15 mouse cellular contexts compared by ENCODE assay signal in genomic region chr6:121454549-121455494, GRCm38 (mm10). TPM values are rescaled to one million over a fixed set of nuclear protein-coding genes. Genes with fewer than 3 reads are reported as not detected.
DNase-seq lines count a peak whose midpoint lies in the region; ATAC-seq and TF ChIP-seq lines count a peak whose summit lies in the region.
"Had no signal": no experiment of that assay in that cellular context is flagged by ENCODE, and none has a peak within 500 bp of the region (broad histone marks: within the 10 kb centered on the region; RNA-seq: fewer than 3 reads in every experiment).

No protein-coding gene starts in this region.

- no peak overlapping the region for H3K4me2 ChIP-seq in forebrain, embryonic 12.5 days
- no peak overlapping the region for H3K4me2 ChIP-seq in hindbrain, embryonic 15.5 days
- H3K4me2 ChIP-seq in neural tube, embryonic 14.5 days (ENCODE audit: low read depth, low read length): no peak overlapping the region
- H3K4me2 ChIP-seq: liver, embryonic 11.5 days had no signal

- no peak overlapping the region for H3K9ac ChIP-seq in forebrain, embryonic 12.5 days
- H3K9ac ChIP-seq in hindbrain, embryonic 15.5 days: peak overlapping the region; percentile 11; the same call in 1 of the 2 replicates
- no peak overlapping the region for H3K9ac ChIP-seq in neural tube, embryonic 14.5 days (replicated peaks; ENCODE audit: low read depth, low read length)

- peaks cover 25% of the 10 kb centered on the region for H3K4me1 ChIP-seq in forebrain, embryonic 12.5 days
- H3K4me1 ChIP-seq in hindbrain, embryonic 15.5 days (replicated peaks): peaks cover 60% of the 10 kb centered on the region
- H3K4me1 ChIP-seq in neural tube, embryonic 14.5 days (ENCODE audit: control insufficient read depth, insufficient read depth, low read length): peaks cover 40% of the 10 kb centered on the region
- no peaks in the 10 kb centered on the region for H3K4me1 ChIP-seq in heart, embryonic 10.5 days

- H3K27ac ChIP-seq in left cerebral cortex, adult 2 months: peak overlapping the region; percentile 28; the same call in 1 of the 2 replicates
- no peak overlapping the region for H3K27ac ChIP-seq in forebrain, embryonic 12.5 days
- peak overlapping the region; percentile 80 for H3K27ac ChIP-seq in hindbrain, embryonic 15.5 days (replicated peaks)
- H3K27ac ChIP-seq in neural tube, embryonic 14.5 days (ENCODE audit: low read depth, low read length): peak overlapping the region; percentile 76
- H3K27ac ChIP-seq in heart, embryonic 10.5 days: no peak overlapping the region

- no peaks in the 10 kb centered on the region for H3K9me3 ChIP-seq in forebrain, embryonic 12.5 days
- no peaks in the 10 kb centered on the region for H3K9me3 ChIP-seq in hindbrain, embryonic 15.5 days
- H3K9me3 ChIP-seq in neural tube, embryonic 14.5 days (ENCODE audit: control insufficient read depth, low read length): no peaks in the 10 kb centered on the region
- no peaks in the 10 kb centered on the region for H3K9me3 ChIP-seq in heart, embryonic 10.5 days

- DNase-seq in left cerebral cortex, adult 2 months (ENCODE audit: extremely low spot score in 1 of 2, low spot score in 2 of 2): no peak
- DNase-seq in left cerebral cortex, postnatal 10 days (ENCODE audit: extremely low spot score in 1 of 2, low spot score in 2 of 2): no peak
- no peak for DNase-seq in natural killer cell, adult 2 months (ENCODE audit: low spot score in 2 of 2)
- no peak for DNase-seq in heart, embryonic 10.5 days (ENCODE audit: low spot score)
- DNase-seq: adrenal gland, adult 2 months; gastrocnemius, postnatal 36 days; kidney, adult 8-10 months; lung, postnatal 10 days; retina, postnatal 1 day; thymus, postnatal 36 days had no signal

- TF ChIP-seq CTCF in left cerebral cortex, adult 2 months (IDR thresholded peaks at IDR 0.05): no peak

- H3K27me3 ChIP-seq in forebrain, embryonic 12.5 days: 0 out of 2 replicates have a peak, but pooled peaks cover 8% of the 10 kb centered on the region
- no peaks in the 10 kb centered on the region for H3K27me3 ChIP-seq in hindbrain, embryonic 15.5 days
- no peaks in the 10 kb centered on the region for H3K27me3 ChIP-seq in neural tube, embryonic 14.5 days (ENCODE audit: control insufficient read depth, insufficient read depth, low read length)
- H3K27me3 ChIP-seq in heart, embryonic 10.5 days (ENCODE audit: insufficient read depth, poor library complexity, severe bottlenecking): peaks cover 53% of the 10 kb centered on the region

- intact Hi-C loops in left cerebral cortex, adult 2 months (cut with DNase I): no loop called here
- intact Hi-C loops in left cerebral cortex, postnatal 10 days (cut with DNase I): no loop called here

- no peaks in the 10 kb centered on the region for H3K36me3 ChIP-seq in forebrain, embryonic 12.5 days (replicated peaks)
- no peaks in the 10 kb centered on the region for H3K36me3 ChIP-seq in hindbrain, embryonic 15.5 days
- H3K36me3 ChIP-seq in neural tube, embryonic 14.5 days (ENCODE audit: control insufficient read depth, insufficient read depth, low read length): no peaks in the 10 kb centered on the region
- H3K36me3 ChIP-seq in heart, embryonic 10.5 days: no peaks in the 10 kb centered on the region

- H3K4me3 ChIP-seq in left cerebral cortex, adult 2 months: no peak overlapping the region
- no peak overlapping the region for H3K4me3 ChIP-seq in forebrain, embryonic 12.5 days (replicated peaks)
- H3K4me3 ChIP-seq in hindbrain, embryonic 15.5 days: no peak overlapping the region
- no peak overlapping the region for H3K4me3 ChIP-seq in neural tube, embryonic 14.5 days (ENCODE audit: low read depth, low read length)
- H3K4me3 ChIP-seq in heart, embryonic 10.5 days: no peak overlapping the region

- WGBS in forebrain, embryonic 12.5 days: 48% methylated on average over 12 of the region's 12 CpGs
- WGBS in hindbrain, embryonic 15.5 days: 33% methylated on average over 12 of the region's 12 CpGs
- WGBS in neural tube, embryonic 14.5 days: 35% methylated on average over 12 of the region's 12 CpGs
- 69% methylated on average over 12 of the region's 12 CpGs for WGBS in heart, embryonic 10.5 days

- ATAC-seq in forebrain, embryonic 12.5 days (ENCODE audit: low FRiP score): peak; percentile 24; the same call in 1 of the 2 replicates
- ATAC-seq in hindbrain, embryonic 15.5 days (ENCODE audit: low FRiP score, low read depth): peak; percentile 52
- ATAC-seq in neural tube, embryonic 14.5 days (ENCODE audit: low read depth): peak; percentile 61
- ATAC-seq: CD4-positive, CD25-positive, alpha-beta regulatory T cell, adult 4 months had no signal

RNA-seq across cellular contexts. Expression of gene Iqsec3, which starts 18.7 kb away (rescaled TPM):
- 100 to 1,000 TPM; 116 to 121 TPM for total RNA-seq in left cerebral cortex, adult 2 months (2021)
- 10 to 100 TPM; 47.8 to 49.0 TPM for total RNA-seq in left cerebral cortex, postnatal 10 days (2021)
- polyA plus RNA-seq in forebrain, embryonic 12.5 days (2016; fragmentation: Nextera tagmentation; extraction: Ambion mirVana): 2.4 TPM in 2 replicates
- polyA plus RNA-seq in hindbrain, embryonic 15.5 days (2015; fragmentation: Nextera tagmentation; extraction: Ambion mirVana): 13.5 and 15.4 TPM in 2 replicates
- 20.0 and 22.8 TPM in 2 replicates for polyA plus RNA-seq in neural tube, embryonic 14.5 days (2014; fragmentation: Nextera tagmentation; extraction: Ambion mirVana)
- 0.03 TPM in 1 of 2 replicates, not detected in the other for polyA plus RNA-seq in heart, embryonic 10.5 days (2016; fragmentation: Nextera tagmentation; extraction: Ambion mirVana)
- polyA plus RNA-seq: CD4-positive, CD25-positive, alpha-beta regulatory T cell, adult 4 months had no signal

Comparison
In these comparisons a context has a peak if more than half of its experiments do, and no peak if none do; other contexts are left out.
1. H3K27ac ChIP-seq: peak in left cerebral cortex, adult 2 months (single experiment), hindbrain, embryonic 15.5 days (single experiment) and neural tube, embryonic 14.5 days (single experiment); none in forebrain, embryonic 12.5 days (single experiment) and heart, embryonic 10.5 days (single experiment).
2. Peak in every context shown above with its lines, with median percentiles within 50 percentile points of each other: ATAC-seq.